Mouse (Mus musculus): Measurements from ENCODE around the gene Adamts8. TPM values are rescaled to one million over a fixed set of nuclear protein-coding genes. Genes with fewer than 3 reads are reported as not detected.
A peak's percentile ranks its signal among the peaks of the same experiment; 100 is the strongest.

The Adamts8 gene
- total RNA-seq, 4 experiments from 2014 or later = 0.43 to 4.0 (median 1.7) TPM

GRCm38 (mm10) chr9:30922197-30922894, 20.0 kb upstream of the Adamts8 start, which contains the start of gene Adamts15:
Adamts15 (minus strand) TSS chr9:30922452.
- peak; percentile 33 to 48 for DNase-seq (ENCODE audit: low spot score in 2 of 2)

GRCm38 (mm10) chr9:30928759-30929158, 13.6 kb upstream of the Adamts8 start:
- no peak for DNase-seq (ENCODE audit: low spot score in 2 of 2)

GRCm38 (mm10) chr9:30932346-30932745, 10.0 kb upstream of the Adamts8 start:
- no peak for DNase-seq (ENCODE audit: low spot score in 2 of 2)

- DNase-seq (ENCODE audit: low spot score in 2 of 2) = no peak
Measured at GRCm38 (mm10) chr9:30934827-30935226, 7.5 kb upstream of the Adamts8 start.

GRCm38 (mm10) chr9:30936674-30937438, 5.5 kb upstream of the Adamts8 start:
- peak in 1 of 2 experiments; percentile 30 for DNase-seq (ENCODE audit: low spot score in 2 of 2)

- peak; percentile 72 to 76 for DNase-seq (ENCODE audit: low spot score in 2 of 2)
Measured at GRCm38 (mm10) chr9:30940328-30940727, 2.0 kb upstream of the Adamts8 start.

GRCm38 (mm10) chr9:30943341-30943740, 979 bp downstream of the Adamts8 start:
- no peak for DNase-seq (ENCODE audit: low spot score in 2 of 2)

- DNase-seq (ENCODE audit: low spot score in 2 of 2) = no peak
Measured at GRCm38 (mm10) chr9:30944234-30944633, 1.9 kb downstream of the Adamts8 start.

GRCm38 (mm10) chr9:30945276-30945675, 2.9 kb downstream of the Adamts8 start:
- no peak for DNase-seq (ENCODE audit: low spot score in 2 of 2)

GRCm38 (mm10) chr9:30949422-30949821, 7.1 kb downstream of the Adamts8 start:
- DNase-seq (ENCODE audit: low spot score in 2 of 2) = no peak

- DNase-seq (ENCODE audit: low spot score in 2 of 2) = no peak
Measured at GRCm38 (mm10) chr9:30949971-30950370, 7.6 kb downstream of the Adamts8 start.

GRCm38 (mm10) chr9:30950592-30950991, 8.2 kb downstream of the Adamts8 start:
- DNase-seq (ENCODE audit: low spot score in 2 of 2) = no peak

- DNase-seq (ENCODE audit: low spot score in 2 of 2) = no peak
Measured at GRCm38 (mm10) chr9:30951461-30951860, 9.1 kb downstream of the Adamts8 start.

- no peak for DNase-seq (ENCODE audit: low spot score in 2 of 2)
Measured at GRCm38 (mm10) chr9:30953287-30953686, 10.9 kb downstream of the Adamts8 start.

GRCm38 (mm10) chr9:30955246-30955645, 12.9 kb downstream of the Adamts8 start:
- DNase-seq (ENCODE audit: low spot score in 2 of 2) = peak in 1 of 2 experiments; percentile 40

- no peak for DNase-seq (ENCODE audit: low spot score in 2 of 2)
Measured at GRCm38 (mm10) chr9:30963780-30964179, 21.4 kb downstream of the Adamts8 start.

GRCm38 (mm10) chr9:30964685-30965084, 22.3 kb downstream of the Adamts8 start:
- no peak for DNase-seq (ENCODE audit: low spot score in 2 of 2)

GRCm38 (mm10) chr9:30966881-30967280, 24.5 kb downstream of the Adamts8 start:
- no peak for DNase-seq (ENCODE audit: low spot score in 2 of 2)

GRCm38 (mm10) chr9:30968130-30968529, 25.8 kb downstream of the Adamts8 start:
- DNase-seq (ENCODE audit: low spot score in 2 of 2) = no peak

- DNase-seq (ENCODE audit: low spot score in 2 of 2) = no peak
Measured at GRCm38 (mm10) chr9:30970001-30970400, 27.6 kb downstream of the Adamts8 start.

- no peak for DNase-seq (ENCODE audit: low spot score in 2 of 2)
Measured at GRCm38 (mm10) chr9:30971967-30972366, 29.6 kb downstream of the Adamts8 start.

GRCm38 (mm10) chr9:30976339-30977023, 34.1 kb downstream of the Adamts8 start:
- DNase-seq (ENCODE audit: low spot score in 2 of 2) = no peak
